Mouse (Mus musculus) kidney, adult 2 months (tissue): ENCODE measurements at regions not wholly inside any gene's neighbourhood (a gene's known extent, or its start where the extent isn't known, plus 50 kb on each side); places are given as distances from the start of the nearest gene placed in this dataset.

Experiments used
- CTCF ChIP-seq: fragments of 200-500 bp; conservative IDR thresholded peaks from 2 replicates; pipeline ENCODE4 v1.5.1; 2011; ENCODE audit warnings: low read depth, mild to moderate bottlenecking, control low read depth, low read length, moderate library complexity, mixed read lengths; ENCODE audit not compliant: insufficient read depth, insufficient read length
- POLR2A ChIP-seq: fragments of 200-500 bp; IDR thresholded peaks from one replicate; pipeline ENCODE4 v1.6.1; 2011; ENCODE audit warnings: low read depth, low read length, control low read depth

DNA sequence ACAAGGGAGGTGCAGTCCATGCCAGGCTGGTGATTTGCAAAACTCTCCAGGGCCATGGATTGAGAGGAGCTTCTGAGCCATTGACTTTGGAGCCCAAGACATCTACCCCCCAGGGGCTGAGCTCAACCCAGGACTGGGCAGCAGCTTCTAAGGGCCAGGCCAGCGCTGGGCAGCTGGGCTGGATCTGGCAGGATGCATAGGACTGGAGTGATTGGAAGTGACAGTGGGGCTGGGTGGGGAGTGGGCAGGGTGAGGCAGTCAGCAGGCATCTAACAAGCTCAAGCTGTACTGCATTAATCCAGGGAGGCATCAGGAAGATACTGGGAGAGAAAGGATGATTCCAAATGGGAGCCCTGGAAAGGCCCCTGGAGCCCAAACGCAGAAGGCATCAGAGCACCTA is 152.2 kb upstream of the Smim23 start:
- TF ChIP-seq CTCF (no peak), POLR2A (no peak)
